Mouse (Mus musculus) limb, embryonic 14.5 days (tissue): ENCODE measurements around the gene Fam198b. TPM values are rescaled to one million over a fixed set of nuclear protein-coding genes. Genes with fewer than 3 reads are reported as not detected.

Source experiments
- ATAC-seq: fragments of 200-750 bp; cut with Nextera tagmentation; 2 replicates; pipeline ENCODE4 v1.8.0; 2017; ENCODE audit warnings: low read depth, moderate number of reproducible peaks, moderate TSS enrichment; ENCODE audit not compliant: low FRiP score
- DNase-seq: peaks from one replicate; pipeline ENCODE4 v3.0.0-alpha.2; 2015; ENCODE audit warnings: low spot score
- H3K27ac ChIP-seq: fragments of 300-500 bp; sonication (generic); replicated peaks from 2 replicates; pipeline ENCODE4 v1.5.1; 2014; ENCODE audit warnings: low read depth, mild to moderate bottlenecking, low read length, moderate library complexity, mixed read lengths
- H3K27me3 ChIP-seq: fragments of 300-500 bp; sonication (generic); 2 replicates; pipeline ENCODE4 v1.6.1; 2014; ENCODE audit warnings: low read length, mixed read lengths; ENCODE audit not compliant: control insufficient read depth, insufficient read depth
- H3K36me3 ChIP-seq: fragments of 300-500 bp; sonication (generic); 2 replicates; pipeline ENCODE4 v1.6.1; 2014; ENCODE audit warnings: mild to moderate bottlenecking, low read length, moderate library complexity, mixed read lengths; ENCODE audit not compliant: control insufficient read depth, insufficient read depth
- H3K4me1 ChIP-seq: fragments of 300-500 bp; sonication (generic); 2 replicates; pipeline ENCODE4 v1.6.1; 2014; ENCODE audit warnings: antibody characterized with exemption, low read length, mixed read lengths; ENCODE audit not compliant: control insufficient read depth, insufficient read depth
- H3K4me2 ChIP-seq: fragments of 300-500 bp; sonication (generic); replicated peaks from 2 replicates; pipeline ENCODE4 v1.6.1; 2014; ENCODE audit warnings: low read depth, mild to moderate bottlenecking, low read length, moderate library complexity; ENCODE audit not compliant: severe bottlenecking
- H3K4me3 ChIP-seq: fragments of 300-500 bp; sonication (generic); replicated peaks from 2 replicates; pipeline ENCODE4 v1.5.1; 2014; ENCODE audit warnings: low read length
- H3K9ac ChIP-seq: fragments of 300-500 bp; sonication (generic); 2 replicates; pipeline ENCODE4 v1.6.1; 2014; ENCODE audit warnings: mild to moderate bottlenecking, low read depth, low read length, moderate library complexity; ENCODE audit not compliant: severe bottlenecking
- H3K9me3 ChIP-seq: fragments of 300-500 bp; sonication (generic); 2 replicates; pipeline ENCODE4 v1.6.1; 2016; ENCODE audit warnings: low read length; ENCODE audit not compliant: control insufficient read depth
- POLR2A ChIP-seq: fragments of 200-500 bp; IDR thresholded peaks from 2 replicates; pipeline ENCODE4 v1.8.0; 2012; ENCODE audit warnings: inconsistent platforms, mild to moderate bottlenecking, moderate library complexity, borderline replicate concordance; ENCODE audit not compliant: insufficient read depth, insufficient read length; ENCODE audit errors: extremely low read depth
- WGBS: fragments of 180-500 bp; shearing (Covaris S2); extraction: QIAGEN DNeasy Blood & Tissue Kit; methylation state at CpG from one replicate; pipeline ENCODE4 v1.1.7; 2014; 5-methylcytosine and 5-hydroxymethylcytosine counted together
- polyA plus RNA-seq, 2 experiments: library from polyadenylated mRNA; depleted of rRNA in 1 of 2; stranded (reverse) in 1 of 2; unstranded in 1 of 2; fragments of >200 nt; fragmentation: Nextera tagmentation in 1 of 2; extraction: Ambion mirVana in 1 of 2; gene quantifications; 2 replicates each; pipeline versions ENCODE4 v1.2.1 to v1.2.3; 2012 to 2014

The Fam198b gene
- polyA plus RNA-seq, 2 experiments: 8.1 to 9.5 TPM

GRCm38 (mm10) chr3:79901734-79902133, 17.4 kb downstream of the Fam198b start:
- H3K27me3 ChIP-seq: no peaks in the 10 kb centered on the region
- DNase-seq (no peak), ATAC-seq (no peak)
- H3K4me2 ChIP-seq: no peak overlapping the region
- no peak for TF ChIP-seq POLR2A
- no peaks in the 10 kb centered on the region for H3K9me3 ChIP-seq
- H3K9ac ChIP-seq: no peak overlapping the region
- WGBS: 98% methylated on average over 4 of the region's 4 CpGs
- no peak overlapping the region for H3K4me3 ChIP-seq
- H3K27ac ChIP-seq: no peak overlapping the region
- no peaks in the 10 kb centered on the region for H3K4me1 ChIP-seq
- no peaks in the 10 kb centered on the region for H3K36me3 ChIP-seq

GRCm38 (mm10) chr3:79903803-79904202, 19.5 kb downstream of the Fam198b start:
- H3K27ac ChIP-seq: no peak overlapping the region
- DNase-seq: peak; percentile 16

GRCm38 (mm10) chr3:79904238-79904757, 20.0 kb downstream of the Fam198b start:
- no peak overlapping the region for H3K4me3 ChIP-seq
- WGBS: 79% methylated on average over 10 of the region's 10 CpGs
- no peak for ATAC-seq

More at GRCm38 (mm10) chr3:79903803-79904202, 19.5 kb downstream of the Fam198b start:
- no peak for TF ChIP-seq POLR2A
- Histone ChIP-seq H3K27me3 (no peaks in the 10 kb centered on the region), H3K9ac (no peak overlapping the region), H3K9me3 (no peaks in the 10 kb centered on the region), H3K36me3 (no peaks in the 10 kb centered on the region), H3K4me1 (no peaks in the 10 kb centered on the region), H3K4me2 (no peak overlapping the region), H3K4me3 (no peak overlapping the region)
- 72% methylated on average over 6 of the region's 6 CpGs for WGBS
- ATAC-seq: no peak

GRCm38 (mm10) chr3:79905397-79905796, 21.1 kb downstream of the Fam198b start:
- DNase-seq (no peak), ATAC-seq (no peak)
- Histone ChIP-seq H3K27ac (no peak overlapping the region), H3K27me3 (no peaks in the 10 kb centered on the region), H3K4me2 (no peak overlapping the region), H3K36me3 (no peaks in the 10 kb centered on the region), H3K9me3 (no peaks in the 10 kb centered on the region), H3K4me3 (no peak overlapping the region), H3K9ac (no peak overlapping the region), H3K4me1 (no peaks in the 10 kb centered on the region)
- no peak for TF ChIP-seq POLR2A

More at GRCm38 (mm10) chr3:79904238-79904757, 20.0 kb downstream of the Fam198b start:
- Histone ChIP-seq H3K4me2 (no peak overlapping the region), H3K27ac (no peak overlapping the region), H3K9me3 (no peaks in the 10 kb centered on the region), H3K9ac (no peak overlapping the region), H3K27me3 (no peaks in the 10 kb centered on the region), H3K4me1 (no peaks in the 10 kb centered on the region), H3K36me3 (no peaks in the 10 kb centered on the region)
- DNase-seq: no peak
- TF ChIP-seq POLR2A: no peak

- DNase-seq (no peak), ATAC-seq (no peak)
- no peak overlapping the region for H3K4me2 ChIP-seq
- H3K4me1 ChIP-seq: no peaks in the 10 kb centered on the region
- H3K9ac ChIP-seq: no peak overlapping the region
- no peaks in the 10 kb centered on the region for H3K9me3 ChIP-seq
- 87% methylated on average over 5 of the region's 5 CpGs for WGBS
- no peak for TF ChIP-seq POLR2A
- H3K36me3 ChIP-seq: no peaks in the 10 kb centered on the region
- no peaks in the 10 kb centered on the region for H3K27me3 ChIP-seq
- no peak overlapping the region for H3K27ac ChIP-seq
- H3K4me3 ChIP-seq: no peak overlapping the region
Measured at GRCm38 (mm10) chr3:79906250-79907045, 22.1 kb downstream of the Fam198b start.
